Mouse (Mus musculus) spleen, postnatal 0 days (tissue): ENCODE measurements around the gene Prss23. TPM values are rescaled to one million over a fixed set of nuclear protein-coding genes. Genes with fewer than 3 reads are reported as not detected.

Experiments
- polyA plus RNA-seq: library from polyadenylated mRNA; unstranded; fragments of >200 nt; fragmentation: Nextera tagmentation; extraction: Ambion mirVana; gene quantifications from 2 replicates; pipeline ENCODE4 v1.2.1, GENCODE M21; 2015

Gene Prss23
- 21.0 and 26.5 TPM in 2 replicates for polyA plus RNA-seq

DNA sequence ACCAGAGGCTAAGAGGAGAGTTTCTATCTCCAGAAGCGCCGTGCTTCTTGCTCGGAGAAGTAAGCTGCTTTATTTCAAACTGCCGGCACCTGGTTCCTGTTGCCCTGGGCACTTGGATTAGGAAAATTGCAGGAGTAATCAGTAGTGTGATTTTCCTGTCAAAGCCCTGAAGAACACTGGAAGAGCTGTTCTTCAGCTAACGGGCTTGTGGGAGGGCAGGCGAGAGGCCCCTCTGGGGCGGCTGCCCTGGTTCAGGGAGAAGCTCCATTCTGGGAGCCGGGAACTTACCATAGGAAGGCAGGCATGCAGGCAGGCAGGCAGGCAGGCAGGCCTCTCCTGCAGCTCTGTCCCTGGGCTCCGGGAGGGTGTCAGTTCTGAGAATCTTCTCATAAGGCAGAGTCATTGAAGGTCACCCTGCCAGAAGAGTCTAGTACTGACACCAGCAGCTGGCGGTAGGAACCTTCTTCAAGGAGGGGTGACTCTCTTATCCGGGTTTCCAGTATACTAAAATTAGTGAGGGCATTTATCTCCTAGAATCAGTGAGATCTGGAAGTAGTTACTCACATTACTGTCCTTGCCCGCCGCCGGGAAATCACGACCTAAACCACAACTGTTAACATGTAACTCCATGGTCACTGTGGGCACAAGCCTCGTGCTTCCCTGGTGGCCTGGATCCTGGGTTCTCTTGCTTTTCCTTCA, at the start of gene Prss23:
Gene Prss23, minus strand, starts transcription at position 457 of the 699 bp plus-strand sequence.

Other genes starting within 250 kb of the Prss23 start
- gene Tmem135, start 123.0 kb downstream of the Prss23 start, polyA plus RNA-seq = 9.4 and 10.5 TPM in 2 replicates
- 2.5 and 3.7 TPM in 2 replicates for gene Fzd4, start 122.8 kb downstream of the Prss23 start, polyA plus RNA-seq
- 0.55 and 0.67 TPM in 2 replicates for gene Me3, start 105.2 kb upstream of the Prss23 start, polyA plus RNA-seq